Mouse (Mus musculus) midbrain, embryonic 13.5 days (tissue): ENCODE results near the gene Gm2888. TPM values are rescaled to one million over a fixed set of nuclear protein-coding genes. Genes with fewer than 3 reads are reported as not detected.
"Not testable (repeated sequence)": the region's sequence is repeated elsewhere in the genome, so short reads cannot be mapped to it uniquely, and the experiment has no call there.

Experiments used
- ATAC-seq: fragments of 200-750 bp; cut with Nextera tagmentation; 2 replicates; pipeline ENCODE4 v1.8.0; 2017; ENCODE audit warnings: mild to moderate bottlenecking, moderate TSS enrichment, moderate library complexity
- H3K27ac ChIP-seq: fragments of 300-500 bp; sonication (generic); 2 replicates; pipeline ENCODE4 v1.5.1; 2015; ENCODE audit warnings: inconsistent platforms, mild to moderate bottlenecking, moderate library complexity
- H3K27me3 ChIP-seq: fragments of 300-500 bp; sonication (generic); 2 replicates; pipeline ENCODE4 v1.6.1; 2015; ENCODE audit warnings: mild to moderate bottlenecking, inconsistent platforms
- H3K36me3 ChIP-seq: fragments of 300-500 bp; sonication (generic); 2 replicates; pipeline ENCODE4 v1.6.1; 2015; ENCODE audit warnings: mild to moderate bottlenecking, inconsistent platforms
- H3K4me1 ChIP-seq: fragments of 300-500 bp; sonication (generic); replicated peaks from 2 replicates; pipeline ENCODE4 v1.6.1; 2015; ENCODE audit warnings: inconsistent platforms
- H3K4me2 ChIP-seq: fragments of 300-500 bp; sonication (generic); replicated peaks from 2 replicates; pipeline ENCODE4 v1.6.1; 2015; ENCODE audit warnings: moderate library complexity, mild to moderate bottlenecking, inconsistent platforms
- H3K4me3 ChIP-seq: fragments of 300-500 bp; sonication (generic); replicated peaks from 2 replicates; pipeline ENCODE4 v1.5.1; 2015; ENCODE audit warnings: mild to moderate bottlenecking, inconsistent platforms
- H3K9ac ChIP-seq: fragments of 300-500 bp; sonication (generic); replicated peaks from 2 replicates; pipeline ENCODE4 v1.6.1; 2015; ENCODE audit warnings: mild to moderate bottlenecking, inconsistent platforms
- H3K9me3 ChIP-seq: fragments of 300-500 bp; sonication (generic); 2 replicates; pipeline ENCODE4 v1.6.1; 2016; ENCODE audit warnings: mild to moderate bottlenecking, inconsistent platforms
- WGBS: fragments of 180-500 bp; shearing (Covaris S2); methylation state at CpG from one replicate; pipeline ENCODE4 v1.1.7; 2015; 5-methylcytosine and 5-hydroxymethylcytosine counted together
- polyA plus RNA-seq: library from polyadenylated mRNA; unstranded; fragments of >200 nt; fragmentation: Nextera tagmentation; extraction: Ambion mirVana; gene quantifications from 2 replicates; pipeline ENCODE4 v1.2.1, GENCODE M21; 2015

Gm2888 gene
- not detected in 2 replicates for polyA plus RNA-seq

DNA sequence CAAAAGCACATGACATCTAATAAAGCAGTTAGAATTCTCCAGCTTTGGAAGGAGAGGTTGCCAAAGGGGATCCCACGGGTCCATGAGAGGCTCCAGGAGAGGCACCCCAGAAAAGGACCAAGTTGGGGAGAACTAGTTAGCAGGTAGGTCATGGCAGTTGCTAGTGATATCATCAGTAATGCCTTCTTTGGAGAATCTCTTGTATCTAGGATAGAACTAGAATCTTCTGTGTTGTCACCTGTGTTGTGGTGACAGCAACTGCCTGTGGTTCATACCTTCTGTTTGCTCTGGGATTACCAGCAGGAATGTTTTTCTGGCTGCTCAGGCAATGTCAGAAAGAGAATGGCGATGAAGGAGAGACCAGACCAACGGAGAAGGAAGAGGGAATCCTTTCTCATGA lies at the start of gene Gm2888:
TSS of gene Gm2888 (plus strand) at position 301 of the 400 bp plus-strand sequence.
- H3K27ac ChIP-seq, ATAC-seq, H3K4me3 ChIP-seq, H3K4me1 ChIP-seq, H3K9ac ChIP-seq, H3K36me3 ChIP-seq, H3K9me3 ChIP-seq, H3K27me3 ChIP-seq, H3K4me2 ChIP-seq: not testable (repeated sequence)
- 62% methylated on average over 2 of the region's 3 CpGs for WGBS

DNA sequence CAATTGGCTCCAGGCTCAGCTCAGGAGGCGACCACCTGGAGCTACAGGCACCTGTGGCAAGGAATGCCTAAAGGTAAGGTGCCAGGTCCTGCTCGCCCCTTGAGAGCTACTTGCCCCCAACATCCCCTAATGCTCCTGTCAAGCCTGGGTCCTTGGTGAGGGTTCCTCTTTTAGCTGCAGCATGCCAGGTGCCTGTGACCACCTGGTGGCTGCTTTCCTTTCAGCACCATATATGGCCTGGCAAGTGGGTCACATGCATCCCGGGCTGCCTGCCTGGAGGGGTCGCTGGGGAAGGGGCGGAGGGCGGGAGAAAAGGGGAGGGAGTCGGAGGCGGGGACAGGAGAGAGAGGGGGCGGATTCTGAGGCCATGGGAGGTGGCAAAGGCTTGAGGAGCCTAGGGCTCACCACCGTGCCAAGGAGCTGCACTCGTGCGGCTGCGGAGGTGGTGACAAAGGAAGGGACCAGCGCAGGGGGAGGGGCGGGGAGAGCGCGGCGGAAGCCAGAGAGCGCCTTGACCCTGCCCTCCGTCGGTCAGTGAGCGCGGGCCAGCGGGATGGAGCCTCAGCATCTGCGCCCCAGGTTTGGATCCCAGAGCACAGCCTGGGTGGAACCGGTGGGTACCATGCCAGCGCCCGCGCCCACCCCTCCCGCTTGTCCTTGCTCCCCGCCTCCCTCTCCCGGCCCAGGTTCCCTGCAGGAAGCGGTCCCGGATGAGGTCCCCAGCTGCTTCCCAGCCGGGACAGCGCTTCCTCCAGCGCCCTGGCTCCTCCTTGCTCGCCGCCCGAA lies 19.1 kb downstream of the Gm2888 start, which contains the start of gene Gm2897:
TSS of gene Gm2897 (plus strand) at position 559 of the 786 bp plus-strand sequence.
- Histone ChIP-seq H3K9ac (peak within 1 kb of the TSS; percentile 72), H3K4me3 (peak within 1 kb of the TSS; percentile 56), H3K4me2 (peak within 1 kb of the TSS; percentile 64)
- peak; percentile 85 for ATAC-seq
- H3K27me3 ChIP-seq, H3K36me3 ChIP-seq, H3K4me1 ChIP-seq, H3K27ac ChIP-seq, H3K9me3 ChIP-seq: not testable (repeated sequence)
- WGBS: 3% methylated on average over 35 of the region's 40 CpGs

DNA sequence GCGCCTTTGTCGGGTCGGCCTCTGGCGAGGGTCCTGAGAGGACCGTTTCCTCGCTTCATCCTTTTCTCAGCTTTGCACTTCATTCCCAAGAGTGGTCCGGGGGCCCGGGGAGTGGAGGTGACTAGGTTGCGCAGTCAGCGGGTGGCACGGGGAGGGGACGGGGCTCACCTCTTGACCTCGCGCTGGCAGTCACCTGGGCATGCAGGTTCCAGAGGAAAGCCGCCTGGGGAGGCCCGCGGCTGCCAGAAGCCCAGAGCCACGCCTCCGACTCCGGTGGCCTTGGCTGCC lies 19.7 kb downstream of the Gm2888 start:
- H3K27me3 ChIP-seq, H3K27ac ChIP-seq, H3K9me3 ChIP-seq, H3K4me1 ChIP-seq, ATAC-seq, H3K36me3 ChIP-seq: not testable (repeated sequence)
- peak overlapping the region; percentile 56 for H3K4me3 ChIP-seq
- WGBS: 1% methylated on average over 14 of the region's 20 CpGs
- H3K9ac ChIP-seq: peak overlapping the region; percentile 72
- peak overlapping the region; percentile 64 for H3K4me2 ChIP-seq

DNA sequence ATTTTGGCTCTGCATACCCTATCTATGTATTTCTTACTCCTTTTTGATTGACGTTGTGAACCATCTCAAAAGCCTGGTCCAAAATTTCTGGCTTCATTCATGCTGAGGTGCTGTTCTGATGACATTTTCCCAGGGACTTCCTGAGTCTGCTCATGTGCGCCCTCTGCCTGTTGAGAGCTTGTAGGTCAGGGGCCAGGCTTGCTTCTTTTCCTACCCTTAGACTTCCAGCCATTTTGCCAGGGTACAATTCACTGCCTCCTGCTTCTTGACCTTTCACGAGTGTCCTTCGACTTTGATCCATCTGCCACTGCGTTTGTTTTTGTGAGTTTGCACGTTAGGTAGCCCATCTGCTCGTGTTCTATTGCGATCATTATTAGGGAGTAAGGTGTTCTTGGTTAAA lies 20.3 kb downstream of the Gm2888 start:
- H3K36me3 ChIP-seq, H3K4me1 ChIP-seq, H3K27ac ChIP-seq, ATAC-seq, H3K27me3 ChIP-seq, H3K4me3 ChIP-seq, H3K9me3 ChIP-seq, H3K9ac ChIP-seq: not testable (repeated sequence)
- 12% methylated on average over 7 of the region's 8 CpGs for WGBS
- 0 out of 2 replicates have a peak overlapping the region, but pooled peaks have one; percentile 64 for H3K4me2 ChIP-seq

Other genes starting within 250 kb of the Gm2888 start
- 8.7 and 10.2 TPM in 2 replicates for gene Gm2897, start 19.3 kb downstream of the Gm2888 start, polyA plus RNA-seq
- gene Gm10340, start 104.0 kb downstream of the Gm2888 start, polyA plus RNA-seq: not detected in 2 replicates
- gene Gm5795, start 158.3 kb downstream of the Gm2888 start, polyA plus RNA-seq: 0.32 TPM in 1 of 2 replicates, not detected in the other
- 22.5 and 24.1 TPM in 2 replicates for gene D830030K20Rik, start 178.5 kb downstream of the Gm2888 start, polyA plus RNA-seq